Mouse (Mus musculus): ENCODE measurements around the gene Scaf8. TPM values are rescaled to one million over a fixed set of nuclear protein-coding genes. Genes with fewer than 3 reads are reported as not detected.

Gene Scaf8
- 6.1 TPM for polyA plus RNA-seq (2015; fragmentation: Illumina TruSeq; extraction: RNeasy Lipid Tissue Mini Kit (QIAGEN cat#74804); ENCODE audit: insufficient read depth, low read depth, low replicate concordance)

GRCm38 (mm10) chr17:3114720-3115379 is at the start of gene Scaf8:
Gene Scaf8 (plus strand): TSS chr17:3114972.

Other genes starting within 250 kb of the Scaf8 start
- 0.39 TPM for gene Tiam2, start 211.6 kb downstream of the Scaf8 start, polyA plus RNA-seq (2015; fragmentation: Illumina TruSeq; extraction: RNeasy Lipid Tissue Mini Kit (QIAGEN cat#74804); ENCODE audit: insufficient read depth, low read depth, low replicate concordance)

Data from pancreas, adult 10 weeks (tissue).